Mouse (Mus musculus) limb, embryonic 11.5 days (tissue): ENCODE measurements around the gene Lamp1. TPM values are rescaled to one million over a fixed set of nuclear protein-coding genes. Genes with fewer than 3 reads are reported as not detected.

Experiments
- ATAC-seq: fragments of 200-750 bp; cut with Nextera tagmentation; 2 replicates; pipeline ENCODE4 v1.8.0; 2017; ENCODE audit warnings: low read depth; ENCODE audit not compliant: insufficient number of reproducible peaks, low FRiP score, low TSS enrichment
- DNase-seq: peaks from one replicate; pipeline ENCODE4 v3.0.0-alpha.2; 2015; ENCODE audit warnings: low spot score
- H3K27ac ChIP-seq: fragments of 300-500 bp; sonication (generic); replicated peaks from 2 replicates; pipeline ENCODE4 v1.5.1; 2014; ENCODE audit warnings: low read depth, mild to moderate bottlenecking, low read length
- H3K27me3 ChIP-seq: fragments of 300-500 bp; sonication (generic); 2 replicates; pipeline ENCODE4 v1.6.1; 2014; ENCODE audit warnings: mild to moderate bottlenecking, low read length, mixed read lengths; ENCODE audit not compliant: control insufficient read depth, insufficient read depth
- H3K36me3 ChIP-seq: fragments of 300-500 bp; sonication (generic); 2 replicates; pipeline ENCODE4 v1.6.1; 2014; ENCODE audit warnings: mild to moderate bottlenecking, low read length, moderate library complexity, mixed read lengths; ENCODE audit not compliant: control insufficient read depth, insufficient read depth
- H3K4me1 ChIP-seq: fragments of 300-500 bp; sonication (generic); 2 replicates; pipeline ENCODE4 v1.6.1; 2014; ENCODE audit warnings: low read length, mixed read lengths; ENCODE audit not compliant: control insufficient read depth, insufficient read depth
- H3K4me2 ChIP-seq: fragments of 300-500 bp; sonication (generic); 2 replicates; pipeline ENCODE4 v1.6.1; 2014; ENCODE audit warnings: low read depth, mild to moderate bottlenecking, moderate library complexity; ENCODE audit not compliant: severe bottlenecking
- H3K4me3 ChIP-seq: fragments of 300-500 bp; sonication (generic); 2 replicates; pipeline ENCODE4 v1.5.1; 2014; ENCODE audit warnings: low read depth, low read length
- H3K9ac ChIP-seq: fragments of 300-500 bp; sonication (generic); 2 replicates; pipeline ENCODE4 v1.6.1; 2014; ENCODE audit warnings: mild to moderate bottlenecking, low read length
- H3K9me3 ChIP-seq: fragments of 300-500 bp; sonication (generic); 2 replicates; pipeline ENCODE4 v1.6.1; 2016; ENCODE audit warnings: low read length; ENCODE audit not compliant: control insufficient read depth
- WGBS: fragments of 180-500 bp; shearing (Covaris S2); extraction: QIAGEN DNeasy Blood & Tissue Kit; methylation state at CpG from one replicate; pipeline ENCODE4 v1.1.7; 2014; 5-methylcytosine and 5-hydroxymethylcytosine counted together
- polyA plus RNA-seq: library from polyadenylated mRNA; unstranded; fragments of >200 nt; fragmentation: Nextera tagmentation; extraction: Ambion mirVana; gene quantifications from 2 replicates; pipeline ENCODE4 v1.2.1, GENCODE M21; 2014

The Lamp1 gene
- polyA plus RNA-seq, 1 experiment from 2014 or later: 221 TPM

GRCm38 (mm10) chr8:13155358-13155757, 3.6 kb upstream of the Lamp1 start:
- ATAC-seq: no peak
- no peak overlapping the region for H3K4me2 ChIP-seq
- H3K27me3 ChIP-seq: no peaks in the 10 kb centered on the region
- no peaks in the 10 kb centered on the region for H3K36me3 ChIP-seq
- 71% methylated on average over 9 of the region's 9 CpGs for WGBS
- no peak overlapping the region for H3K4me3 ChIP-seq
- H3K9me3 ChIP-seq: no peaks in the 10 kb centered on the region
- no peak overlapping the region for H3K27ac ChIP-seq
- no peak for DNase-seq
- no peak overlapping the region for H3K9ac ChIP-seq
- H3K4me1 ChIP-seq: peaks cover 5% of the 10 kb centered on the region; the same call in 1 of the 2 replicates

- ATAC-seq (no peak), DNase-seq (no peak)
- H3K4me2 ChIP-seq: no peak overlapping the region
- no peak overlapping the region for H3K9ac ChIP-seq
- H3K9me3 ChIP-seq: no peaks in the 10 kb centered on the region
- no peak overlapping the region for H3K27ac ChIP-seq
- H3K27me3 ChIP-seq: no peaks in the 10 kb centered on the region
- H3K4me1 ChIP-seq: peaks cover 6% of the 10 kb centered on the region; the same call in 1 of the 2 replicates
- WGBS: 75% methylated on average over 12 of the region's 12 CpGs
- no peak overlapping the region for H3K4me3 ChIP-seq
- H3K36me3 ChIP-seq: no peaks in the 10 kb centered on the region
Measured at GRCm38 (mm10) chr8:13156327-13157097, 2.4 kb upstream of the Lamp1 start.

- Histone ChIP-seq H3K27ac (no peak overlapping the region; the same call in 1 of the 2 replicates), H3K4me3 (peak overlapping the region; percentile 99), H3K36me3 (no peaks in the 10 kb centered on the region), H3K4me2 (peak overlapping the region; percentile 91), H3K9me3 (no peaks in the 10 kb centered on the region), H3K4me1 (peaks cover 6% of the 10 kb centered on the region; the same call in 1 of the 2 replicates), H3K27me3 (no peaks in the 10 kb centered on the region), H3K9ac (peak overlapping the region; percentile 95)
- ATAC-seq: peak; percentile 48
- DNase-seq: peak; percentile 24
- under 1% methylated on average over 44 of the region's 49 CpGs for WGBS
Measured at GRCm38 (mm10) chr8:13159377-13159881, 468 bp downstream of the Lamp1 start.

- Histone ChIP-seq H3K4me3 (no peak overlapping the region), H3K27ac (no peak overlapping the region), H3K9me3 (no peaks in the 10 kb centered on the region), H3K9ac (no peak overlapping the region), H3K27me3 (no peaks in the 10 kb centered on the region), H3K4me2 (0 out of 2 replicates have a peak overlapping the region, but pooled peaks have one; percentile 91), H3K4me1 (peaks cover 6% of the 10 kb centered on the region; the same call in 1 of the 2 replicates), H3K36me3 (no peaks in the 10 kb centered on the region)
- DNase-seq: no peak
- ATAC-seq: no peak
- WGBS: 85% methylated on average over 3 of the region's 3 CpGs
Measured at GRCm38 (mm10) chr8:13160691-13161090, 1.7 kb downstream of the Lamp1 start.

- Histone ChIP-seq H3K4me2 (no peak overlapping the region), H3K27ac (no peak overlapping the region), H3K36me3 (no peaks in the 10 kb centered on the region), H3K9me3 (no peaks in the 10 kb centered on the region), H3K27me3 (no peaks in the 10 kb centered on the region), H3K4me1 (peaks cover 6% of the 10 kb centered on the region; the same call in 1 of the 2 replicates), H3K4me3 (no peak overlapping the region), H3K9ac (no peak overlapping the region)
- DNase-seq (no peak), ATAC-seq (no peak)
- WGBS: 90% methylated on average over 6 of the region's 6 CpGs
Measured at GRCm38 (mm10) chr8:13162098-13162497, 3.1 kb downstream of the Lamp1 start.

GRCm38 (mm10) chr8:13163563-13163962, 4.6 kb downstream of the Lamp1 start:
- no peaks in the 10 kb centered on the region for H3K9me3 ChIP-seq
- ATAC-seq (no peak), DNase-seq (no peak)
- peaks cover 5% of the 10 kb centered on the region for H3K36me3 ChIP-seq
- no peak overlapping the region for H3K9ac ChIP-seq
- no peak overlapping the region for H3K4me3 ChIP-seq
- H3K4me1 ChIP-seq: peaks cover 6% of the 10 kb centered on the region; the same call in 1 of the 2 replicates
- no peaks in the 10 kb centered on the region for H3K27me3 ChIP-seq
- 72% methylated on average over 1 of the region's 1 CpGs for WGBS
- no peak overlapping the region for H3K27ac ChIP-seq
- H3K4me2 ChIP-seq: no peak overlapping the region

- no peak overlapping the region for H3K9ac ChIP-seq
- H3K4me1 ChIP-seq: peaks cover 6% of the 10 kb centered on the region; the same call in 1 of the 2 replicates
- peaks cover 5% of the 10 kb centered on the region for H3K36me3 ChIP-seq
- no peak overlapping the region for H3K4me2 ChIP-seq
- no peak overlapping the region for H3K27ac ChIP-seq
- DNase-seq (no peak), ATAC-seq (no peak)
- H3K9me3 ChIP-seq: no peaks in the 10 kb centered on the region
- 91% methylated on average over 5 of the region's 5 CpGs for WGBS
- no peak overlapping the region for H3K4me3 ChIP-seq
- no peaks in the 10 kb centered on the region for H3K27me3 ChIP-seq
Measured at GRCm38 (mm10) chr8:13164361-13164760, 5.4 kb downstream of the Lamp1 start.

GRCm38 (mm10) chr8:13170510-13170909, 11.5 kb downstream of the Lamp1 start:
- no peaks in the 10 kb centered on the region for H3K27me3 ChIP-seq

More at GRCm38 (mm10) chr8:13170510-13170909, 11.5 kb downstream of the Lamp1 start:
- no peak overlapping the region for H3K9ac ChIP-seq
- no peak overlapping the region for H3K4me2 ChIP-seq
- H3K27ac ChIP-seq: no peak overlapping the region
- WGBS: 69% methylated on average over 1 of the region's 1 CpGs
- H3K4me1 ChIP-seq: no peaks in the 10 kb centered on the region
- H3K4me3 ChIP-seq: no peak overlapping the region
- DNase-seq (no peak), ATAC-seq (no peak)
- H3K9me3 ChIP-seq: no peaks in the 10 kb centered on the region
- H3K36me3 ChIP-seq: peaks cover 21% of the 10 kb centered on the region
